Mouse (Mus musculus): ENCODE data around the gene Olfr917. TPM values are rescaled to one million over a fixed set of nuclear protein-coding genes. Genes with fewer than 3 reads are reported as not detected.

Gene Olfr917
- not detected in 2 replicates for polyA plus RNA-seq (2015; fragmentation: Nextera tagmentation; extraction: Ambion mirVana)

DNA sequence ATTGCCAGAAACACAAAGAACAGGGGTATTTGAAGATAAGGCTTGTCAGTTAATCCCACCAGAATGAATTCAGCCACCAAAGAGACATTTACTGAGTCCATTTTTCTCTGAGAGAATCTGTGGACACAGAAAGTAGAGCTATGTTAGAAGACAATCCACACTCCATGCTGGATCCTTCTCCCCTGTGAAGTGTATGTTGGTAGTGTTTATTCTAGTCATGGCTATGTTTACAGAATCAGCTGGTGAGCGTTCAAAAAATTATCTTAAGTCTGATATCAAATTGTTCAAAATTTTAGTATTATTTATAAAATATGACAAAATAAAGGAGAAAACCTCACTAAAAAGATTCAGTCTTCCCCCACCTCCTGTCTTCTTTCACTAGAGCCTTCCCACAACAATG is at the start of gene Olfr917:
Gene Olfr917 (minus strand): TSS at position 101 of the 400 bp plus-strand sequence.
- no peak for ATAC-seq (ENCODE audit: low FRiP score, low TSS enrichment)
- no peak within 1 kb of the TSS for H3K4me3 ChIP-seq (ENCODE audit: low read length)
- H3K27me3 ChIP-seq (ENCODE audit: insufficient read depth, low read length), result no peaks in the 10 kb centered on the region
- WGBS, result 91% methylated on average over 1 of the region's 1 CpGs
- no peak within 1 kb of the TSS for H3K4me2 ChIP-seq (replicated peaks; ENCODE audit: low read depth, low read length)
- H3K4me1 ChIP-seq (ENCODE audit: insufficient read depth, low read length), result no peaks in the 10 kb centered on the region
- no peak within 1 kb of the TSS for H3K27ac ChIP-seq (ENCODE audit: low read length)
- H3K9ac ChIP-seq (replicated peaks; ENCODE audit: low read length), result no peak within 1 kb of the TSS
- H3K36me3 ChIP-seq (ENCODE audit: insufficient read depth, low read length), result no peaks in the 10 kb centered on the region
- H3K9me3 ChIP-seq (ENCODE audit: low read length), result no peaks in the 10 kb centered on the region

DNA sequence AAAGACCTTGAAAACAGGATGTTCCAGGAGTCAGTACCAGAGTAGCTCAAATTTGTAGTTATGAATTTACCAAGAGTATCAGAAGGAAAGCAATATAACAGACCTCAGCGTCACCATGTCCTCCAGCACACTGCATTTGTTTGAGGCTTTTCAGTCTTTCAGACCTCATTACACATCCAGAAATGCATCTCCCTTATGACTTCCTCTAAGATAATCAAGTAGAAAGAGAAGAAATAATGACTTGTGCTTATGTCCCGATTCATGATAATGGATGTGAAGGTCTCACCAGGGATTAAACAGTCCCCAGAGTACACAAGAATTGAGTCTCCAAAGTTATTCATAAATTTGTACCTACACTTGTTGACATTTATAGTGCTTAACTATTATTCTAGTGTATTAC is 8.9 kb upstream of the Olfr917 start, which contains the start of gene Olfr918:
Gene Olfr918 (minus strand): TSS at position 101 of the 400 bp plus-strand sequence.
- Histone ChIP-seq H3K27me3 (ENCODE audit: insufficient read depth, low read length) (no peaks in the 10 kb centered on the region), H3K9me3 (ENCODE audit: low read length) (no peaks in the 10 kb centered on the region), H3K4me3 (ENCODE audit: low read length) (no peak within 1 kb of the TSS), H3K9ac (replicated peaks; ENCODE audit: low read length) (no peak within 1 kb of the TSS), H3K4me2 (replicated peaks; ENCODE audit: low read depth, low read length) (no peak within 1 kb of the TSS), H3K4me1 (ENCODE audit: insufficient read depth, low read length) (no peaks in the 10 kb centered on the region), H3K27ac (ENCODE audit: low read length) (no peak within 1 kb of the TSS), H3K36me3 (ENCODE audit: insufficient read depth, low read length) (no peaks in the 10 kb centered on the region)
- 83% methylated on average over 2 of the region's 2 CpGs for WGBS
- ATAC-seq (ENCODE audit: low FRiP score, low TSS enrichment), result no peak

DNA sequence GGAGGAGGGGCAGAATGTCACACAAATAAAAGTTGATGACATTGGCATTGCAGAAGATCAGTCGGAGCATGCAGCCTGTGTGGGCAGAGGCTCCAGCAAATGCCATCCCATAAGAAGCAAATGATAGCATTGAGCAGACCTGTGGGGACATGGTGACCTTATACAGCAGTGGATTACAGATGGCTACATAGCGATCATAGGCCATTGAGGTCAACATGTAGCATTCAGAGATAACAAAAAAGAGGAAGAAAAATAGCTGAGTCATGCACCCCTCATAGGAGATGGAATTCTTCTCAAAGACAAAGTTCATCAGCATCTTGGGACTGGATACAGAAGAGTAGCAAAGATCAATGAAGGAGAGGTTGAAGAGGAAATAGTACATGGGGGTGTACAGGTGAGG is 7.2 kb upstream of the Olfr917 start:
- H3K27me3 ChIP-seq (ENCODE audit: insufficient read depth, low read length), result no peaks in the 10 kb centered on the region
- H3K4me1 ChIP-seq (ENCODE audit: insufficient read depth, low read length), result no peaks in the 10 kb centered on the region
- WGBS, result 85% methylated on average over 2 of the region's 2 CpGs
- no peak overlapping the region for H3K4me3 ChIP-seq (ENCODE audit: low read length)
- no peaks in the 10 kb centered on the region for H3K36me3 ChIP-seq (ENCODE audit: insufficient read depth, low read length)
- no peak overlapping the region for H3K4me2 ChIP-seq (replicated peaks; ENCODE audit: low read depth, low read length)
- H3K27ac ChIP-seq (ENCODE audit: low read length), result no peak overlapping the region
- H3K9ac ChIP-seq (replicated peaks; ENCODE audit: low read length), result no peak overlapping the region
- H3K9me3 ChIP-seq (ENCODE audit: low read length), result no peaks in the 10 kb centered on the region
- no peak for ATAC-seq (ENCODE audit: low FRiP score, low TSS enrichment)

DNA sequence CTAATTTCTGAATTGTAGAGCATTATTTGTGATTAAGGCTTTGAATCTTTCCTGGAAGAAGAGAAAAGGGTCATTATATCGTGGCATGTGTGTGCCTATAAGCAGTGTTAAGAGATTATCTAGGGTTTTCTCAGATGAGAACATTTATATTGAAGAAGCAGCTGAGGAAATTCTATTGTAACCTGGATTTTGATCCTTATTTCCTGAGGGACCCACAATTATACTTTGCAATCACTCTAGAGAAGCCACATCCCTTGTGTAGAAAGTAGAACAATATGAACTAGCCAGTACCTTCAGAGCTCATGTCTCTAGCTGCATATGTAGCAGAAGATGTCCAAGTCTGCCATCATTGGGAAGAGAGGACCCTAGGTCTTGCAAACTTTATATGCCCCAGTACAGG is 5.9 kb downstream of the Olfr917 start, which contains the start of gene Olfr916:
Gene Olfr916 (minus strand): TSS at position 101 of the 400 bp plus-strand sequence.
- WGBS, result 71% methylated on average over 1 of the region's 1 CpGs

DNA sequence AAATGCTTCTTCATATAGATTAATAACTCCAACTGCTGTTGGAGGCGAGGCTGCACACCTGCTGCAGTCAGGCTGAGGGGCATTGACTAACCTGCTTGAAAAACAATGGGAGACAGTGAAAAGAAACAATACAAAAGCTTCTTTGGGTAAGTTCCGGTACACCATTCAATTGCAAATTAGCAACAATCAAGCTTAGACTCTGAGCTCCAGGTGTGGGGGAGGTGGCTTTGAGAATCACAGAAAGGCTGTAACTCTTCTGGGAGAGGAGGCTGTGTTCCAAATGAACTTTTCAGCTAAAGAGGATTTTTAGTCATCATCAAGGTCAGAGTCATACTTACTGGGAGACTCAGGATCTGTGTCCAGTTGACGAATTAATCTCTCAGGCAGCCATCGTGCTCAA is 33.2 kb downstream of the Olfr917 start:
- ATAC-seq (ENCODE audit: low FRiP score, low TSS enrichment), result no peak

More for the DNA sequence above, 5.9 kb downstream of the Olfr917 start, which contains the start of gene Olfr916:
- no peaks in the 10 kb centered on the region for H3K4me1 ChIP-seq (ENCODE audit: insufficient read depth, low read length)
- no peaks in the 10 kb centered on the region for H3K27me3 ChIP-seq (ENCODE audit: insufficient read depth, low read length)
- no peak within 1 kb of the TSS for H3K4me3 ChIP-seq (ENCODE audit: low read length)
- H3K4me2 ChIP-seq (replicated peaks; ENCODE audit: low read depth, low read length), result no peak within 1 kb of the TSS
- no peak within 1 kb of the TSS for H3K27ac ChIP-seq (ENCODE audit: low read length)
- ATAC-seq (ENCODE audit: low FRiP score, low TSS enrichment), result no peak
- no peak within 1 kb of the TSS for H3K9ac ChIP-seq (replicated peaks; ENCODE audit: low read length)
- H3K36me3 ChIP-seq (ENCODE audit: insufficient read depth, low read length), result no peaks in the 10 kb centered on the region
- H3K9me3 ChIP-seq (ENCODE audit: low read length), result no peaks in the 10 kb centered on the region

More for the DNA sequence above, 33.2 kb downstream of the Olfr917 start:
- H3K9me3 ChIP-seq (ENCODE audit: low read length), result peaks cover 3% of the 10 kb centered on the region; the same call in 1 of the 2 replicates
- H3K27me3 ChIP-seq (ENCODE audit: insufficient read depth, low read length), result no peaks in the 10 kb centered on the region
- no peak overlapping the region for H3K4me2 ChIP-seq (replicated peaks; ENCODE audit: low read depth, low read length)
- H3K36me3 ChIP-seq (ENCODE audit: insufficient read depth, low read length), result no peaks in the 10 kb centered on the region
- H3K9ac ChIP-seq (replicated peaks; ENCODE audit: low read length), result no peak overlapping the region
- 78% methylated on average over 4 of the region's 4 CpGs for WGBS
- H3K4me1 ChIP-seq (ENCODE audit: insufficient read depth, low read length), result no peaks in the 10 kb centered on the region
- no peak overlapping the region for H3K27ac ChIP-seq (ENCODE audit: low read length)
- H3K4me3 ChIP-seq (ENCODE audit: low read length), result no peak overlapping the region

Other genes with a start within 250 kb of the Olfr917 start
- not detected in 2 replicates for gene Olfr901, start 236.4 kb downstream of the Olfr917 start, polyA plus RNA-seq (2015; fragmentation: Nextera tagmentation; extraction: Ambion mirVana)
- gene Olfr902, start 218.2 kb downstream of the Olfr917 start, polyA plus RNA-seq (2015; fragmentation: Nextera tagmentation; extraction: Ambion mirVana), result not detected in 2 replicates
- not detected in 2 replicates for gene Olfr904, start 202.7 kb downstream of the Olfr917 start, polyA plus RNA-seq (2015; fragmentation: Nextera tagmentation; extraction: Ambion mirVana)
- not detected in 2 replicates for gene Olfr905, start 194.7 kb downstream of the Olfr917 start, polyA plus RNA-seq (2015; fragmentation: Nextera tagmentation; extraction: Ambion mirVana)
- not detected in 2 replicates for gene Olfr906, start 178.8 kb downstream of the Olfr917 start, polyA plus RNA-seq (2015; fragmentation: Nextera tagmentation; extraction: Ambion mirVana)
- not detected in 2 replicates for gene Olfr907, start 170.0 kb downstream of the Olfr917 start, polyA plus RNA-seq (2015; fragmentation: Nextera tagmentation; extraction: Ambion mirVana)
- not detected in 2 replicates for gene Olfr911-ps1, start 144.3 kb downstream of the Olfr917 start, polyA plus RNA-seq (2015; fragmentation: Nextera tagmentation; extraction: Ambion mirVana)
- not detected in 2 replicates for gene Olfr910, start 128.0 kb downstream of the Olfr917 start, polyA plus RNA-seq (2015; fragmentation: Nextera tagmentation; extraction: Ambion mirVana)
- gene Olfr912, start 85.7 kb downstream of the Olfr917 start, polyA plus RNA-seq (2015; fragmentation: Nextera tagmentation; extraction: Ambion mirVana), result not detected in 2 replicates
- not detected in 2 replicates for gene Olfr913, start 73.1 kb downstream of the Olfr917 start, polyA plus RNA-seq (2015; fragmentation: Nextera tagmentation; extraction: Ambion mirVana)
- gene Olfr914, start 60.7 kb downstream of the Olfr917 start, polyA plus RNA-seq (2015; fragmentation: Nextera tagmentation; extraction: Ambion mirVana), result not detected in 2 replicates
- not detected in 2 replicates for gene Olfr916, start 6.0 kb downstream of the Olfr917 start, polyA plus RNA-seq (2015; fragmentation: Nextera tagmentation; extraction: Ambion mirVana)
- gene Olfr918, start 8.8 kb upstream of the Olfr917 start, polyA plus RNA-seq (2015; fragmentation: Nextera tagmentation; extraction: Ambion mirVana), result not detected in 2 replicates
- not detected in 2 replicates for gene Olfr919, start 37.8 kb upstream of the Olfr917 start, polyA plus RNA-seq (2015; fragmentation: Nextera tagmentation; extraction: Ambion mirVana)
- 21.0 and 22.9 TPM in 2 replicates for gene Vwa5a, start 52.4 kb upstream of the Olfr917 start, polyA plus RNA-seq (2015; fragmentation: Nextera tagmentation; extraction: Ambion mirVana)
- gene Olfr920, start 86.5 kb upstream of the Olfr917 start, polyA plus RNA-seq (2015; fragmentation: Nextera tagmentation; extraction: Ambion mirVana), result 0.08 TPM in 1 of 2 replicates, not detected in the other
- not detected in 2 replicates for gene Olfr921, start 107.2 kb upstream of the Olfr917 start, polyA plus RNA-seq (2015; fragmentation: Nextera tagmentation; extraction: Ambion mirVana)
- gene Olfr922, start 148.8 kb upstream of the Olfr917 start, polyA plus RNA-seq (2015; fragmentation: Nextera tagmentation; extraction: Ambion mirVana), result not detected in 2 replicates
- gene Olfr923, start 160.7 kb upstream of the Olfr917 start, polyA plus RNA-seq (2015; fragmentation: Nextera tagmentation; extraction: Ambion mirVana), result not detected in 2 replicates
- gene Olfr924, start 178.6 kb upstream of the Olfr917 start, polyA plus RNA-seq (2015; fragmentation: Nextera tagmentation; extraction: Ambion mirVana), result not detected in 2 replicates
- gene Olfr26, start 189.2 kb upstream of the Olfr917 start, polyA plus RNA-seq (2015; fragmentation: Nextera tagmentation; extraction: Ambion mirVana), result not detected in 2 replicates
- not detected in 2 replicates for gene Olfr926, start 211.3 kb upstream of the Olfr917 start, polyA plus RNA-seq (2015; fragmentation: Nextera tagmentation; extraction: Ambion mirVana)

Data from kidney, embryonic 16.5 days (tissue).